Mouse (Mus musculus) erythroblast, embryonic 14.5 days (primary cell): Measurements from ENCODE around the gene Slc15a5.

ENCODE experiments used
- GATA1 ChIP-seq: IDR thresholded peaks from 2 replicates; pipeline ENCODE4 v1.6.1; 2012; ENCODE audit warnings: low read length, inconsistent platforms, mixed read lengths
- TAL1 ChIP-seq: IDR thresholded peaks from 3 replicates; pipeline ENCODE4 v1.6.1; 2012; ENCODE audit warnings: low read length, inconsistent platforms, mixed read lengths

GRCm38 (mm10) chr6:137935341-137935740 is 144.4 kb downstream of the Slc15a5 start:
- TF ChIP-seq TAL1 (no peak), GATA1 (no peak)
